In genomic region chr19:20492491-20492890, GRCm38 (mm10) we compare ENCODE assay signal across 9 mouse cellular contexts. TPM values are rescaled to one million over a fixed set of nuclear protein-coding genes. Genes with fewer than 3 reads are reported as not detected.
A peak's percentile ranks its signal among the peaks of the same experiment; 100 is the strongest.
DNase-seq lines count a peak whose midpoint lies in the region; ATAC-seq lines count a peak whose summit lies in the region.
"Had no signal": no experiment of that assay in that cellular context is flagged by ENCODE, and none has a peak within 500 bp of the region (broad histone marks: within the 10 kb centered on the region; RNA-seq: fewer than 3 reads in every experiment).

Aldh1a1 (plus strand) TSS chr19:20492715.

- no peak for DNase-seq in frontal cortex, adult 2 months (ENCODE audit: extremely low spot score in 1 of 2, low spot score in 1 of 2)
- no peak for DNase-seq in frontal cortex, postnatal 10 days (ENCODE audit: low spot score in 2 of 2)
- DNase-seq in cerebellum, adult 9-10 months = peak; percentile 17
- no peak for DNase-seq in forebrain, embryonic 10.5 days (ENCODE audit: extremely low spot score, low spot score)
- DNase-seq in spleen, postnatal 4 days (ENCODE audit: low spot score in 2 of 2) = no peak
- no peak for DNase-seq in thymus, adult 18-20 months

- H3K9me3 ChIP-seq in heart, embryonic 16.5 days (replicated peaks; ENCODE audit: control insufficient read depth, low read length) = no peaks in the 10 kb centered on the region
- H3K9me3 ChIP-seq in lung, embryonic 15.5 days = no peaks in the 10 kb centered on the region
- H3K9me3 ChIP-seq in forebrain, embryonic 10.5 days = no peaks in the 10 kb centered on the region
- H3K9me3 ChIP-seq: liver, embryonic 15.5 days had no signal

- 0 out of 2 replicates have a peak, but pooled peaks cover 3% of the 10 kb centered on the region for H3K4me1 ChIP-seq in heart, embryonic 16.5 days (ENCODE audit: control insufficient read depth, insufficient read depth, low read length)
- H3K4me1 ChIP-seq in lung, embryonic 15.5 days = no peaks in the 10 kb centered on the region
- no peaks in the 10 kb centered on the region for H3K4me1 ChIP-seq in forebrain, embryonic 10.5 days
- H3K4me1 ChIP-seq: liver, embryonic 15.5 days had no signal

- WGBS in heart, embryonic 16.5 days = 64% methylated on average over 2 of the region's 2 CpGs
- WGBS in lung, embryonic 15.5 days = 64% methylated on average over 2 of the region's 2 CpGs
- 85% methylated on average over 2 of the region's 2 CpGs for WGBS in forebrain, embryonic 10.5 days

- no peak within 1 kb of the TSS; the same call in 1 of the 2 replicates for H3K27ac ChIP-seq in heart, embryonic 16.5 days (ENCODE audit: low read length)
- no peak within 1 kb of the TSS for H3K27ac ChIP-seq in lung, embryonic 15.5 days
- H3K27ac ChIP-seq in forebrain, embryonic 10.5 days = no peak within 1 kb of the TSS
- H3K27ac ChIP-seq: liver, embryonic 15.5 days had no signal

- no peaks in the 10 kb centered on the region for H3K36me3 ChIP-seq in heart, embryonic 16.5 days (ENCODE audit: control insufficient read depth, insufficient read depth)
- no peaks in the 10 kb centered on the region for H3K36me3 ChIP-seq in lung, embryonic 15.5 days
- no peaks in the 10 kb centered on the region for H3K36me3 ChIP-seq in forebrain, embryonic 10.5 days (replicated peaks)
- H3K36me3 ChIP-seq: liver, embryonic 15.5 days had no signal

- no peak within 1 kb of the TSS for H3K9ac ChIP-seq in heart, embryonic 16.5 days (ENCODE audit: low read length)
- H3K9ac ChIP-seq in lung, embryonic 15.5 days = no peak within 1 kb of the TSS
- H3K9ac ChIP-seq: liver, embryonic 15.5 days had no signal

- no peak within 1 kb of the TSS for H3K4me2 ChIP-seq in heart, embryonic 16.5 days (ENCODE audit: low read depth, low read length)
- no peak within 1 kb of the TSS for H3K4me2 ChIP-seq in lung, embryonic 15.5 days
- H3K4me2 ChIP-seq: liver, embryonic 15.5 days had no signal

- H3K27me3 ChIP-seq in heart, embryonic 16.5 days (ENCODE audit: control insufficient read depth, insufficient read depth, low read length) = no peaks in the 10 kb centered on the region
- no peaks in the 10 kb centered on the region for H3K27me3 ChIP-seq in lung, embryonic 15.5 days
- H3K27me3 ChIP-seq in forebrain, embryonic 10.5 days (ENCODE audit: poor library complexity, severe bottlenecking) = no peaks in the 10 kb centered on the region
- H3K27me3 ChIP-seq: liver, embryonic 15.5 days had no signal

- peak; percentile 41; the same call in 1 of the 2 replicates for ATAC-seq in heart, embryonic 16.5 days (replicated peaks; ENCODE audit: extremely low read depth, insufficient read depth, low FRiP score)
- ATAC-seq in lung, embryonic 15.5 days (ENCODE audit: borderline replicate concordance, extremely low read depth, low FRiP score, low TSS enrichment) = no peak

- no peak within 1 kb of the TSS for H3K4me3 ChIP-seq in heart, embryonic 16.5 days (ENCODE audit: low read length)
- H3K4me3 ChIP-seq in lung, embryonic 15.5 days = no peak within 1 kb of the TSS
- H3K4me3 ChIP-seq in forebrain, embryonic 10.5 days = no peak within 1 kb of the TSS
- H3K4me3 ChIP-seq: liver, embryonic 15.5 days had no signal

RNA-seq across cellular contexts. Expression of gene Aldh1a1, which starts in this region (rescaled TPM):
- polyA plus RNA-seq in frontal cortex, adult 2 months (2012; rRNA removed) = 47.6 and 58.4 TPM in 2 replicates
- polyA plus RNA-seq in heart, embryonic 16.5 days (2015; fragmentation: Nextera tagmentation; extraction: Ambion mirVana) = 6.9 and 7.7 TPM in 2 replicates
- polyA plus RNA-seq in lung, embryonic 15.5 days (2015; fragmentation: Nextera tagmentation; extraction: Ambion mirVana) = 29.0 and 29.5 TPM in 2 replicates
- polyA plus RNA-seq in forebrain, embryonic 10.5 days (2016; fragmentation: Nextera tagmentation; extraction: Ambion mirVana) = 0.89 and 9.1 TPM in 2 replicates
